Mouse (Mus musculus): Measurements from ENCODE around the gene Ssrp1. TPM values are rescaled to one million over a fixed set of nuclear protein-coding genes. Genes with fewer than 3 reads are reported as not detected.

Ssrp1 gene
- polyA plus RNA-seq, 1 experiment from 2014 or later = 433 TPM

GRCm38 (mm10) chr2:85013826-85014587 is 23.0 kb upstream of the Ssrp1 start:
- Histone ChIP-seq H3K27me3 (ENCODE audit: low read depth, poor library complexity, severe bottlenecking) (no peaks in the 10 kb centered on the region), H3K4me1 (peaks cover 5% of the 10 kb centered on the region; the same call in 1 of the 2 replicates)
- no peak for DNase-seq (ENCODE audit: low spot score)

GRCm38 (mm10) chr2:85014588-85014982 is 22.4 kb upstream of the Ssrp1 start:
- 38% methylated on average over 3 of the region's 3 CpGs for WGBS
- H3K4me3 ChIP-seq = no peak overlapping the region
- no peak for DNase-seq (ENCODE audit: low spot score)
- no peaks in the 10 kb centered on the region for H3K36me3 ChIP-seq
- no peaks in the 10 kb centered on the region for H3K27me3 ChIP-seq (ENCODE audit: low read depth, poor library complexity, severe bottlenecking)
- no peaks in the 10 kb centered on the region for H3K9me3 ChIP-seq (replicated peaks)
- H3K27ac ChIP-seq = no peak overlapping the region
- H3K4me1 ChIP-seq = peaks cover 5% of the 10 kb centered on the region; the same call in 1 of the 2 replicates

More at GRCm38 (mm10) chr2:85013826-85014587, 23.0 kb upstream of the Ssrp1 start:
- H3K36me3 ChIP-seq = no peaks in the 10 kb centered on the region
- no peak overlapping the region for H3K4me3 ChIP-seq
- WGBS = 85% methylated on average over 5 of the region's 5 CpGs
- H3K27ac ChIP-seq = no peak overlapping the region
- H3K9me3 ChIP-seq (replicated peaks) = no peaks in the 10 kb centered on the region

DNA sequence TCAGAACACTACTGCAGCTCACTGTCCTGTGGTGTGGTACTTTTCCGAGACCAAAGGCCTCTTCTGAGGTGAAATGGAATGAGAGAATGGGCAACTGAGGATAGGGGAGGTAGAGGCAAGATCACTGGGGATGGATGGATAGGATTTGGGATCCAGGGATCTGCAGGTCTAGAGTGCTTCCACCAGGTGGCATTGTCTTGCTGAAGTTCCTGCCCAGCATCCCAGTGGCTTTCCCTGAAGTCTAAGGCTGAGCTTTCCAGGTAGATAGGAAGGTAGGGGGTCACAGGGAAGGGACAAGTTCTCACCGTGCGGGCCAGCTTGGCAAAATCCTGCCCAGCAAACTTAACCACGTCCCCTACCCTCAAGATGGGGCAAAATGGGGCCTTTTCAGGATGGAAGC is 15.0 kb upstream of the Ssrp1 start:
- 18% methylated on average over 4 of the region's 4 CpGs for WGBS
- Histone ChIP-seq H3K4me1 (no peaks in the 10 kb centered on the region), H3K36me3 (no peaks in the 10 kb centered on the region), H3K27me3 (ENCODE audit: low read depth, poor library complexity, severe bottlenecking) (no peaks in the 10 kb centered on the region), H3K27ac (no peak overlapping the region), H3K4me3 (no peak overlapping the region), H3K9me3 (replicated peaks) (no peaks in the 10 kb centered on the region)
- no peak for DNase-seq (ENCODE audit: low spot score)

GRCm38 (mm10) chr2:85026178-85026577 is 10.9 kb upstream of the Ssrp1 start:
- H3K27me3 ChIP-seq (ENCODE audit: low read depth, poor library complexity, severe bottlenecking) = no peaks in the 10 kb centered on the region
- H3K9me3 ChIP-seq (replicated peaks) = no peaks in the 10 kb centered on the region
- WGBS = 76% methylated on average over 3 of the region's 3 CpGs
- no peaks in the 10 kb centered on the region for H3K4me1 ChIP-seq
- no peak overlapping the region for H3K4me3 ChIP-seq
- H3K36me3 ChIP-seq = no peaks in the 10 kb centered on the region
- H3K27ac ChIP-seq = no peak overlapping the region
- DNase-seq (ENCODE audit: low spot score) = no peak

- DNase-seq (ENCODE audit: low spot score) = no peak
- Histone ChIP-seq H3K36me3 (no peaks in the 10 kb centered on the region), H3K4me1 (no peaks in the 10 kb centered on the region), H3K9me3 (replicated peaks) (no peaks in the 10 kb centered on the region), H3K27ac (no peak overlapping the region), H3K27me3 (ENCODE audit: low read depth, poor library complexity, severe bottlenecking) (no peaks in the 10 kb centered on the region), H3K4me3 (no peak overlapping the region)
- 77% methylated on average over 5 of the region's 5 CpGs for WGBS
These were observed 9.8 kb upstream of the Ssrp1 start for GRCm38 (mm10) chr2:85027281-85027680.

- DNase-seq (ENCODE audit: low spot score) = no peak
- WGBS = 42% methylated on average over 6 of the region's 6 CpGs
- Histone ChIP-seq H3K4me3 (no peak overlapping the region), H3K4me1 (no peaks in the 10 kb centered on the region), H3K36me3 (no peaks in the 10 kb centered on the region), H3K27me3 (ENCODE audit: low read depth, poor library complexity, severe bottlenecking) (no peaks in the 10 kb centered on the region), H3K9me3 (replicated peaks) (no peaks in the 10 kb centered on the region), H3K27ac (no peak overlapping the region)
These were observed 7.1 kb upstream of the Ssrp1 start for GRCm38 (mm10) chr2:85029897-85030296.

GRCm38 (mm10) chr2:85030989-85031388 is 6.0 kb upstream of the Ssrp1 start:
- no peaks in the 10 kb centered on the region for H3K9me3 ChIP-seq (replicated peaks)
- no peak overlapping the region for H3K4me3 ChIP-seq
- H3K27ac ChIP-seq = no peak overlapping the region
- no peaks in the 10 kb centered on the region for H3K27me3 ChIP-seq (ENCODE audit: low read depth, poor library complexity, severe bottlenecking)
- DNase-seq (ENCODE audit: low spot score) = no peak
- WGBS = 67% methylated on average over 6 of the region's 6 CpGs
- no peaks in the 10 kb centered on the region for H3K4me1 ChIP-seq
- H3K36me3 ChIP-seq = no peaks in the 10 kb centered on the region

DNA sequence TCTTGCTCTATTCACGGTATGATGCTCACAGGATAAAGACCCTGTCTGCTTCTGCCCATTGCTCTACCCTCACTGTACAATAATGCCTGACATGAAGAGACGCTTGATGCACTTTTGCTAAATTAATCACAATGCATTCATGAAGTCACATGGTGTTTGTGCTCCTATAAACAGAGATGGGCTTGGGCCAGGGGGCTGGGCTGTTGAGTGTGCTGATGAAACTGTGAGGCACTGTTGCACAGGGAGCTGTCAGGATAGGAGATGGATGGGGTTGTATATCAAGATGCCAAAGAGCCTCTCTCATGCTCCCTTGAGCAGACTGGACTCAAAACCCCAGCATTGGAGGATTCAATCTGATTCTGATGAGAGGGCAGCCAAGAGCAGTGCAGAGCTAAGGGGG is 3.9 kb upstream of the Ssrp1 start:
- 83% methylated on average over 2 of the region's 2 CpGs for WGBS

GRCm38 (mm10) chr2:85034169-85034568 is 2.9 kb upstream of the Ssrp1 start:
- Histone ChIP-seq H3K27ac (no peak overlapping the region), H3K9me3 (replicated peaks) (no peaks in the 10 kb centered on the region), H3K27me3 (ENCODE audit: low read depth, poor library complexity, severe bottlenecking) (no peaks in the 10 kb centered on the region), H3K4me3 (no peak overlapping the region), H3K4me1 (peaks cover 15% of the 10 kb centered on the region; the same call in 1 of the 2 replicates), H3K36me3 (peaks cover 6% of the 10 kb centered on the region)
- 88% methylated on average over 7 of the region's 7 CpGs for WGBS
- DNase-seq (ENCODE audit: low spot score) = no peak

More for the DNA sequence above, 3.9 kb upstream of the Ssrp1 start:
- Histone ChIP-seq H3K27me3 (ENCODE audit: low read depth, poor library complexity, severe bottlenecking) (no peaks in the 10 kb centered on the region), H3K4me1 (peaks cover 9% of the 10 kb centered on the region; the same call in 1 of the 2 replicates), H3K36me3 (no peaks in the 10 kb centered on the region), H3K4me3 (no peak overlapping the region), H3K27ac (no peak overlapping the region), H3K9me3 (replicated peaks) (no peaks in the 10 kb centered on the region)
- DNase-seq (ENCODE audit: low spot score) = no peak

- no peaks in the 10 kb centered on the region for H3K27me3 ChIP-seq (ENCODE audit: low read depth, poor library complexity, severe bottlenecking)
- WGBS = 13% methylated on average over 11 of the region's 11 CpGs
- H3K36me3 ChIP-seq = peaks cover 30% of the 10 kb centered on the region
- no peaks in the 10 kb centered on the region for H3K9me3 ChIP-seq (replicated peaks)
- DNase-seq (ENCODE audit: low spot score) = no peak
- peaks cover 15% of the 10 kb centered on the region; the same call in 1 of the 2 replicates for H3K4me1 ChIP-seq
- peak overlapping the region; percentile 74 for H3K4me3 ChIP-seq
- H3K27ac ChIP-seq = peak overlapping the region; percentile 98
These were observed 457 bp upstream of the Ssrp1 start for GRCm38 (mm10) chr2:85036507-85037046.

DNA sequence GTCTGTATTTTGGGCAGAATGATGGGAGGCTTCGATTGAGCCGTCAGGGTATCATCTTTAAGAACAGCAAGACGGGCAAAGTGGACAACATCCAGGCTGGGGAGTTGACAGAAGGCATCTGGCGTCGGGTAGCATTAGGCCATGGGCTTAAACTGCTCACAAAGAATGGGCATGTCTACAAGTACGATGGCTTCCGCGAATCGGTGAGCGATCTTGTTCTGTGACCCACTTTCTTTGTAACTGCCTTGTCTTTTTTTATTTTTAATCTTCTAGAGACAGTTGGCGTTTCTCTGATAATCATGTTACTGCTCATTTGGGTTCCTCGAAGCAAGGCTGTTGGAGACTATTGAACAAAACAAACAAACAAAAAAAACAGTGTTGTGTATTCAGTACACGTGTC is 1.3 kb downstream of the Ssrp1 start:
- H3K9me3 ChIP-seq (replicated peaks) = no peaks in the 10 kb centered on the region
- H3K27me3 ChIP-seq (ENCODE audit: low read depth, poor library complexity, severe bottlenecking) = no peaks in the 10 kb centered on the region
- DNase-seq (ENCODE audit: low spot score) = no peak
- WGBS = 89% methylated on average over 13 of the region's 13 CpGs
- peak overlapping the region; percentile 74 for H3K4me3 ChIP-seq
- H3K4me1 ChIP-seq = peaks cover 15% of the 10 kb centered on the region; the same call in 1 of the 2 replicates
- H3K27ac ChIP-seq = peak overlapping the region; percentile 98
- peaks cover 47% of the 10 kb centered on the region for H3K36me3 ChIP-seq

DNA sequence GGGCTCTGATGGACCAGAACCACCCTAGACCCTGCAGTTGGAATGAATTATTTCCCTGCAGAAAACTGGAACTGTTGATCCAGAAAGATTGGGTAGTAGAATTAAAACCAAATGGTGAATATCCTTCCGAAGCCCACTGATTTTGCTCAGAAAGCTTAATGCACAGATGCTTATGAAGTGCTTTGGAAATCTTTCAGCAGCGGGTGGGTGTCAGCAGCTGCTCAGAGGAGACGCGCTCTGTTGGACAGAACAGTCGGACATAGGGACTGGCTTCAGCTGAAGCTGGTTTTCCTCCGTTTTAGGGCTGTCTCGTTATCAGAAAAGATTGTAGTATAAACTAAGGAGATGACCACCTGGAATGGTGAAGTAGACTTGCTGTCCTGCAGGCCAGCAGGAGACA is 6.6 kb downstream of the Ssrp1 start:
- Histone ChIP-seq H3K4me3 (no peak overlapping the region), H3K9me3 (replicated peaks) (no peaks in the 10 kb centered on the region), H3K27ac (no peak overlapping the region), H3K36me3 (peaks cover 83% of the 10 kb centered on the region), H3K4me1 (peaks cover 15% of the 10 kb centered on the region), H3K27me3 (ENCODE audit: low read depth, poor library complexity, severe bottlenecking) (no peaks in the 10 kb centered on the region)
- WGBS = 93% methylated on average over 7 of the region's 7 CpGs
- no peak for DNase-seq (ENCODE audit: low spot score)

DNA sequence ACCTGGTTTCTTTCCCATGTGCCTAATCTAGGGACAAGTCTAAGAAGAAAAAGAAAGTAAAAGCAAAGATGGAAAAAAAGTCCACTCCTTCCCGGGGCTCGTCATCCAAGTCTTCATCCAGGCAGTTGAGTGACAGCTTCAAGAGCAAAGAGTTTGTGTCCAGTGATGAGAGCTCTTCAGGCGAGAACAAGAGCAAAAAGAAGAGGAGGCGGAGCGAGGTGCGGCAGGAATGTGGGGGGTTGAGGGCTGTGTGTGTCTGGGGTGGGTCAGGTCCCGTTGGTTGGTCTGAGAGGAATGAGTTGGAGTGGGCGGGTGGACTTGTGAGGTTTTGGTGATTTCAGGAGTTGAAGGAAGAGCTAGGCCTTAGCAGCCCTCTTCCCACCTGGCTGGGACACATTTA is 9.2 kb downstream of the Ssrp1 start:
- Histone ChIP-seq H3K27me3 (ENCODE audit: low read depth, poor library complexity, severe bottlenecking) (no peaks in the 10 kb centered on the region), H3K36me3 (peaks cover 60% of the 10 kb centered on the region), H3K27ac (no peak overlapping the region), H3K4me1 (peaks cover 38% of the 10 kb centered on the region), H3K4me3 (no peak overlapping the region), H3K9me3 (replicated peaks) (no peaks in the 10 kb centered on the region)
- WGBS = 93% methylated on average over 8 of the region's 8 CpGs
- DNase-seq (ENCODE audit: low spot score) = no peak

All from limb, embryonic 10.5 days (tissue).